Mouse (Mus musculus) ES-E14 (cell line): ENCODE measurements at regions not wholly inside any gene's neighbourhood (a gene's known extent, or its start where the extent isn't known, plus 50 kb on each side); places are given as distances from the start of the nearest gene placed in this dataset.

Experiments
- CHD2 ChIP-seq: IDR thresholded peaks from 2 replicates; pipeline ENCODE4 v1.6.1; 2014; ENCODE audit warnings: mild to moderate bottlenecking, low read depth, low read length, inconsistent platforms
- ZNF384 ChIP-seq: IDR thresholded peaks from 2 replicates; pipeline ENCODE4 v1.6.1; 2012; ENCODE audit warnings: low read depth, low read length, inconsistent platforms

GRCm38 (mm10) chr9:115476205-115476604 is 166.0 kb upstream of the Stt3b start:
- TF ChIP-seq CHD2 (no peak), ZNF384 (no peak)
